Comparison of ENCODE assay signal across 8 mouse cellular contexts in genomic region chr9:64702937-64703336, GRCm38 (mm10). TPM values are rescaled to one million over a fixed set of nuclear protein-coding genes. Genes with fewer than 3 reads are reported as not detected.
DNase-seq lines count a peak whose midpoint lies in the region; ATAC-seq and TF ChIP-seq lines count a peak whose summit lies in the region.

No protein-coding gene starts in this region.

- H3K9me3 ChIP-seq in hindbrain, embryonic 11.5 days (ENCODE audit: control insufficient read depth, low read length): no peaks in the 10 kb centered on the region
- H3K9me3 ChIP-seq in midbrain, embryonic 15.5 days: no peaks in the 10 kb centered on the region

- H3K9ac ChIP-seq in hindbrain, embryonic 11.5 days (ENCODE audit: low read depth, low read length): no peak overlapping the region
- no peak overlapping the region for H3K9ac ChIP-seq in midbrain, embryonic 15.5 days

- ATAC-seq in Patski: no peak
- peak; percentile 96 to 98 for ATAC-seq in hematopoietic stem cell, adult 5-6 weeks (replicated peaks in 1 of 2; ENCODE audit: insufficient read depth in 1 of 2, low FRiP score in 2 of 2, low TSS enrichment in 1 of 2, low read depth in 1 of 2, poor library complexity in 2 of 2, severe bottlenecking in 2 of 2)
- ATAC-seq in hindbrain, embryonic 11.5 days (ENCODE audit: low FRiP score): no peak
- no peak for ATAC-seq in midbrain, embryonic 15.5 days (replicated peaks)

- H3K4me1 ChIP-seq in hindbrain, embryonic 11.5 days (replicated peaks; ENCODE audit: control insufficient read depth, insufficient read depth, low read length): no peaks in the 10 kb centered on the region
- no peaks in the 10 kb centered on the region for H3K4me1 ChIP-seq in midbrain, embryonic 15.5 days

- DNase-seq in layer of hippocampus, adult 9-11 months: peak; percentile 84
- no peak for DNase-seq in layer of hippocampus, adult 8-10 months (ENCODE audit: low spot score in 2 of 2)
- peak; percentile 17 for DNase-seq in Patski (ENCODE audit: low read depth, low spot score)
- DNase-seq in testis, postnatal 14 days (ENCODE audit: low spot score): no peak
- no peak for DNase-seq in hindbrain, embryonic 11.5 days (ENCODE audit: low spot score)

- no peak overlapping the region for H3K4me2 ChIP-seq in hindbrain, embryonic 11.5 days (replicated peaks; ENCODE audit: low read depth, low read length)
- H3K4me2 ChIP-seq in midbrain, embryonic 15.5 days: no peak overlapping the region

- H3K36me3 ChIP-seq in macrophage (ENCODE audit: inconsistent target): peaks cover 9% of the 10 kb centered on the region; the same call in 1 of the 2 replicates
- no peaks in the 10 kb centered on the region; the same call in 1 of the 2 replicates for H3K36me3 ChIP-seq in hindbrain, embryonic 11.5 days (ENCODE audit: control insufficient read depth, insufficient read depth, low read length)
- H3K36me3 ChIP-seq in midbrain, embryonic 15.5 days (replicated peaks): peaks cover 5% of the 10 kb centered on the region; the same call in 1 of the 2 replicates

- no peak overlapping the region for H3K4me3 ChIP-seq in macrophage (ENCODE audit: inconsistent target)
- no peak overlapping the region for H3K4me3 ChIP-seq in hindbrain, embryonic 11.5 days (ENCODE audit: low read depth, low read length)
- H3K4me3 ChIP-seq in midbrain, embryonic 15.5 days: no peak overlapping the region

- peak overlapping the region; percentile 51 for H3K27ac ChIP-seq in macrophage
- no peak overlapping the region for H3K27ac ChIP-seq in hindbrain, embryonic 11.5 days (ENCODE audit: low read depth, low read length)
- H3K27ac ChIP-seq in midbrain, embryonic 15.5 days: no peak overlapping the region

- POLR2A ChIA-PET in Patski (lab: Charles Lee): interaction anchor here (1.2 kb wide), 1 partner anchor 15 kb away, joined by 3 read pairs; no protein-coding TSS in a partner anchor

- CTCF ChIA-PET in Patski (lab: Charles Lee): interaction anchor here (1.4 kb wide), 1 partner anchor 15 kb away, joined by 4 read pairs; no protein-coding TSS in a partner anchor

- peaks cover 17% of the 10 kb centered on the region; the same call in 1 of the 2 replicates for H3K79me2 ChIP-seq in macrophage (ENCODE audit: inconsistent target)

- WGBS in macrophage (ENCODE audit: missing documents): 0% methylated on average over 2 of the region's 2 CpGs
- WGBS in hindbrain, embryonic 11.5 days: 88% methylated on average over 2 of the region's 2 CpGs
- 81% methylated on average over 2 of the region's 2 CpGs for WGBS in midbrain, embryonic 15.5 days

- TF ChIP-seq CTCF in Patski (IDR thresholded peaks at IDR 0.05): no peak

- in situ Hi-C loops in Patski (cut with MboI; ENCODE audit: low pct_unique_long_range_greater_than_20kb): no loop called here

- no peaks in the 10 kb centered on the region for H3K27me3 ChIP-seq in Patski
- no peaks in the 10 kb centered on the region for H3K27me3 ChIP-seq in hindbrain, embryonic 11.5 days (ENCODE audit: control insufficient read depth, insufficient read depth, low read length)
- no peaks in the 10 kb centered on the region for H3K27me3 ChIP-seq in midbrain, embryonic 15.5 days (replicated peaks)

RNA-seq across cellular contexts. Expression of gene Rab11a, which starts 34.6 kb away (rescaled TPM):
- 100 to 1,000 TPM; 232 to 262 (median 241) TPM for total RNA-seq in layer of hippocampus, adult 8-10 months (2022)
- polyA plus RNA-seq in Patski (2021) (579 TPM), macrophage (2018) (214 to 374 TPM (median 216 TPM) in 3 replicates)
- 131 and 206 TPM in 2 replicates for total RNA-seq in hematopoietic stem cell, adult 5-6 weeks (2017)
- total RNA-seq in macrophage (2018; cell fraction: chromatin; rRNA removed): 100 to 1,000 TPM in 5 of 26 experiments, 10 to 100 TPM in 21; 67.4 to 117 (median 73.8) TPM
- 100 to 1,000 TPM; 177 to 284 (median 221) TPM for total RNA-seq in macrophage (2018; cell fraction: cytosol; rRNA removed)
- total RNA-seq in macrophage (2018; cell fraction: nucleus; rRNA removed): 100 to 1,000 TPM in 10 of 26 experiments, 10 to 100 TPM in 16; 65.8 to 128 (median 94.2) TPM
- polyA plus RNA-seq in hindbrain, embryonic 11.5 days (2014; fragmentation: Nextera tagmentation; extraction: Ambion mirVana): 322 and 331 TPM in 2 replicates
- 401 and 402 TPM in 2 replicates for polyA plus RNA-seq in midbrain, embryonic 15.5 days (2015; fragmentation: Nextera tagmentation; extraction: Ambion mirVana)

Comparison
In these comparisons a context has a peak if more than half of its experiments do, and no peak if none do; other contexts are left out.
1. DNase-seq: peak in layer of hippocampus, adult 9-11 months (single experiment) and Patski (single experiment); none in layer of hippocampus, adult 8-10 months (0 of 2), testis, postnatal 14 days (single experiment) and hindbrain, embryonic 11.5 days (single experiment).
2. ATAC-seq: peak in hematopoietic stem cell, adult 5-6 weeks (2 of 2); none in Patski (single experiment), hindbrain, embryonic 11.5 days (single experiment) and midbrain, embryonic 15.5 days (single experiment).